Mouse (Mus musculus) layer of hippocampus, adult 8-10 months (tissue): ENCODE results near the gene Aste1. TPM values are rescaled to one million over a fixed set of nuclear protein-coding genes. Genes with fewer than 3 reads are reported as not detected.
A peak's percentile ranks its signal among the peaks of the same experiment; 100 is the strongest.

Experiments
- DNase-seq, 2 experiments: peaks; one replicate each; pipeline ENCODE4 v3.0.0; 2022; ENCODE audit warnings: low spot score in 2 of 2
- total RNA-seq, 4 experiments: library from RNA; stranded (reverse); gene quantifications; 2 replicates each; pipeline ENCODE4 v1.2.4; 2022

Aste1 gene
- total RNA-seq, result 10 to 100 TPM; 10.2 to 13.8 (median 12.3) TPM

GRCm38 (mm10) chr9:105395218-105395627, at the start of gene Aste1, which contains the start of gene Nek11:
Gene Aste1 (plus strand): TSS chr9:105395392.
Gene Nek11 (minus strand): TSS chr9:105395524.
- peak; percentile 83 to 90 for DNase-seq

- DNase-seq, result no peak
These were observed 46.8 kb upstream of the Aste1 start for GRCm38 (mm10) chr9:105348242-105349031.

- peak; percentile 28 to 32 for DNase-seq
These were observed 46.2 kb upstream of the Aste1 start for GRCm38 (mm10) chr9:105349034-105349433.

- no peak for DNase-seq
These were observed 33.0 kb upstream of the Aste1 start for GRCm38 (mm10) chr9:105362181-105362580.

GRCm38 (mm10) chr9:105363520-105364231, 31.5 kb upstream of the Aste1 start:
- peak; percentile 64 to 69 for DNase-seq

- no peak for DNase-seq
These were observed 29.0 kb upstream of the Aste1 start for GRCm38 (mm10) chr9:105366199-105366598.

GRCm38 (mm10) chr9:105368605-105369004, 26.6 kb upstream of the Aste1 start:
- no peak for DNase-seq

- no peak for DNase-seq
These were observed 20.8 kb upstream of the Aste1 start for GRCm38 (mm10) chr9:105374361-105374760.

- no peak for DNase-seq
These were observed 18.8 kb upstream of the Aste1 start for GRCm38 (mm10) chr9:105376411-105376810.

GRCm38 (mm10) chr9:105376954-105377530, 18.1 kb upstream of the Aste1 start:
- DNase-seq, result no peak

- no peak for DNase-seq
These were observed 17.6 kb upstream of the Aste1 start for GRCm38 (mm10) chr9:105377622-105378021.

GRCm38 (mm10) chr9:105379533-105380145, 15.6 kb upstream of the Aste1 start:
- DNase-seq, result no peak

- no peak for DNase-seq
These were observed 7.8 kb upstream of the Aste1 start for GRCm38 (mm10) chr9:105387403-105387802.

- peak in 1 of 2 experiments; percentile 81 for DNase-seq
These were observed 5.9 kb upstream of the Aste1 start for GRCm38 (mm10) chr9:105389289-105389688.

GRCm38 (mm10) chr9:105390616-105391015, 4.6 kb upstream of the Aste1 start:
- no peak for DNase-seq

GRCm38 (mm10) chr9:105394720-105395119, 472 bp upstream of the Aste1 start:
- no peak for DNase-seq

GRCm38 (mm10) chr9:105408549-105408948, 13.4 kb downstream of the Aste1 start:
- DNase-seq, result no peak

- no peak for DNase-seq
These were observed 63.8 kb downstream of the Aste1 start for GRCm38 (mm10) chr9:105459032-105459431.

GRCm38 (mm10) chr9:105461496-105461895, 66.3 kb downstream of the Aste1 start:
- no peak for DNase-seq
